Mouse (Mus musculus) hematopoietic multipotent progenitor cell, adult 10-12 weeks (in vitro differentiated cells): Measurements from ENCODE around the gene Ebi3. TPM values are rescaled to one million over a fixed set of nuclear protein-coding genes. Genes with fewer than 3 reads are reported as not detected.

Experiments used
- polyA plus RNA-seq: library from polyadenylated mRNA; stranded (reverse); fragments of >175 nt; gene quantifications from 2 replicates; pipeline ENCODE4 v1.2.3, GENCODE M21; 2012; ENCODE audit warnings: low replicate concordance

Ebi3 gene
- polyA plus RNA-seq, result 52.3 and 96.9 TPM in 2 replicates

GRCm38 (mm10) chr17:55952447-55953027 lies at the start of gene Ebi3:
Ebi3 (plus strand) TSS chr17:55952640.

GRCm38 (mm10) chr17:55949400-55949799 lies 3.0 kb upstream of the Ebi3 start, which contains the start of gene Zfp119b:
Zfp119b (minus strand) TSS chr17:55949500.

GRCm38 (mm10) chr17:55958918-55959728 lies 6.7 kb downstream of the Ebi3 start, which contains the start of gene Yju2:
Yju2 (plus strand) TSS chr17:55959099.

GRCm38 (mm10) chr17:55969966-55970891 lies 17.8 kb downstream of the Ebi3 start, which contains the start of gene Shd:
Shd (plus strand) TSS chr17:55970467.

GRCm38 (mm10) chr17:55986030-55986961 lies 33.9 kb downstream of the Ebi3 start, which contains the start of gene Fsd1:
Fsd1 (plus strand) TSS chr17:55986509.

GRCm38 (mm10) chr17:56005415-56006061 lies 53.1 kb downstream of the Ebi3 start, which contains the start of the genes Stap2 and Mpnd:
Stap2 (minus strand) TSS chr17:56005584.
Mpnd (plus strand) TSS chr17:56005711.

Other genes with a start within 250 kb of the Ebi3 start
- gene Pot1b, start 240.0 kb upstream of the Ebi3 start, polyA plus RNA-seq, result 0.93 and 1.1 TPM in 2 replicates
- 1.6 and 4.5 TPM in 2 replicates for gene Adgre4, start 202.7 kb upstream of the Ebi3 start, polyA plus RNA-seq
- 0.42 and 0.67 TPM in 2 replicates for gene Zfp119a, start 73.7 kb upstream of the Ebi3 start, polyA plus RNA-seq
- 0.43 and 2.5 TPM in 2 replicates for gene Zfp959, start 60.5 kb upstream of the Ebi3 start, polyA plus RNA-seq
- gene Zfp119b, start 3.1 kb upstream of the Ebi3 start, polyA plus RNA-seq, result 0.41 and 0.72 TPM in 2 replicates
- gene Yju2, start 6.5 kb downstream of the Ebi3 start, polyA plus RNA-seq, result 20.3 and 42.1 TPM in 2 replicates
- 0.58 and 0.65 TPM in 2 replicates for gene Shd, start 17.8 kb downstream of the Ebi3 start, polyA plus RNA-seq
- gene Fsd1, start 33.9 kb downstream of the Ebi3 start, polyA plus RNA-seq, result not detected in 2 replicates
- gene Stap2, start 52.9 kb downstream of the Ebi3 start, polyA plus RNA-seq, result 1.2 and 1.3 TPM in 2 replicates
- 88.2 and 117 TPM in 2 replicates for gene Mpnd, start 53.1 kb downstream of the Ebi3 start, polyA plus RNA-seq
- gene Sh3gl1, start 84.0 kb downstream of the Ebi3 start, polyA plus RNA-seq, result 89.2 and 144 TPM in 2 replicates
- gene Chaf1a, start 87.8 kb downstream of the Ebi3 start, polyA plus RNA-seq, result 6.0 and 15.6 TPM in 2 replicates
- gene Ubxn6, start 122.4 kb downstream of the Ebi3 start, polyA plus RNA-seq, result 73.8 and 75.4 TPM in 2 replicates
- 101 and 241 TPM in 2 replicates for gene Hdgfl2, start 127.0 kb downstream of the Ebi3 start, polyA plus RNA-seq
- gene Plin4, start 157.2 kb downstream of the Ebi3 start, polyA plus RNA-seq, result not detected in 2 replicates
- 0.72 TPM in 1 of 2 replicates, not detected in the other for gene Plin5, start 165.0 kb downstream of the Ebi3 start, polyA plus RNA-seq
- 23.7 and 144 TPM in 2 replicates for gene Lrg1, start 169.4 kb downstream of the Ebi3 start, polyA plus RNA-seq
- gene Sema6b, start 187.7 kb downstream of the Ebi3 start, polyA plus RNA-seq, result 4.6 and 13.7 TPM in 2 replicates
- 3.4 and 4.4 TPM in 2 replicates for gene Tnfaip8l1, start 209.8 kb downstream of the Ebi3 start, polyA plus RNA-seq
- 15.4 and 25.6 TPM in 2 replicates for gene Mydgf, start 231.3 kb downstream of the Ebi3 start, polyA plus RNA-seq